Mouse (Mus musculus) ES-Bruce4 (cell line): ENCODE measurements around the gene Kif2a.

Experiments
- CTCF ChIP-seq: IDR thresholded peaks from one replicate; pipeline ENCODE4 v1.8.1; 2011; ENCODE audit warnings: low read depth, low read length
- POLR2A ChIP-seq: IDR thresholded peaks from one replicate; pipeline ENCODE4 v1.8.1; 2011; ENCODE audit warnings: low read length; ENCODE audit not compliant: insufficient read depth

- TF ChIP-seq POLR2A (no peak), CTCF (no peak)
Measured at GRCm38 (mm10) chr13:107063115-107063807, 41.3 kb upstream of the Kif2a start.
